Mouse (Mus musculus) cortical plate, adult 2 months (tissue): Measurements from ENCODE around the gene Wdr4. TPM values are rescaled to one million over a fixed set of nuclear protein-coding genes. Genes with fewer than 3 reads are reported as not detected.

ENCODE experiments used
- H3K27ac ChIP-seq: fragments of 200-500 bp; 2 replicates; pipeline ENCODE4 v1.5.1; 2012; ENCODE audit warnings: low read length, control low read depth, inconsistent platforms; ENCODE audit not compliant: insufficient read depth
- H3K4me1 ChIP-seq: fragments of 200-500 bp; 2 replicates; pipeline ENCODE4 v1.6.1; 2011; ENCODE audit warnings: low read length; ENCODE audit not compliant: control insufficient read depth, insufficient read depth
- H3K4me3 ChIP-seq: fragments of 200-500 bp; 2 replicates; pipeline ENCODE4 v1.5.1; 2011; ENCODE audit warnings: mild to moderate bottlenecking, low read length, control low read depth; ENCODE audit not compliant: insufficient read depth
- CTCF ChIP-seq: fragments of 200-500 bp; IDR thresholded peaks from 2 replicates; pipeline ENCODE4 v1.5.1; 2011; ENCODE audit warnings: mild to moderate bottlenecking, control low read depth, low read length; ENCODE audit not compliant: insufficient read depth; ENCODE audit errors: extremely low read depth
- POLR2A ChIP-seq: fragments of 200-500 bp; IDR thresholded peaks from 2 replicates; pipeline ENCODE4 v1.6.1; 2011; ENCODE audit warnings: mild to moderate bottlenecking, low read length, control low read depth; ENCODE audit not compliant: insufficient read depth; ENCODE audit errors: extremely low read depth
- polyA plus RNA-seq: library from polyadenylated mRNA; depleted of rRNA; stranded (reverse); fragments of >200 nt; gene quantifications from 2 replicates; pipeline ENCODE4 v1.2.3, GENCODE M21; 2012; rRNA removed

The Wdr4 gene
- polyA plus RNA-seq = 24.4 and 26.6 TPM in 2 replicates

DNA sequence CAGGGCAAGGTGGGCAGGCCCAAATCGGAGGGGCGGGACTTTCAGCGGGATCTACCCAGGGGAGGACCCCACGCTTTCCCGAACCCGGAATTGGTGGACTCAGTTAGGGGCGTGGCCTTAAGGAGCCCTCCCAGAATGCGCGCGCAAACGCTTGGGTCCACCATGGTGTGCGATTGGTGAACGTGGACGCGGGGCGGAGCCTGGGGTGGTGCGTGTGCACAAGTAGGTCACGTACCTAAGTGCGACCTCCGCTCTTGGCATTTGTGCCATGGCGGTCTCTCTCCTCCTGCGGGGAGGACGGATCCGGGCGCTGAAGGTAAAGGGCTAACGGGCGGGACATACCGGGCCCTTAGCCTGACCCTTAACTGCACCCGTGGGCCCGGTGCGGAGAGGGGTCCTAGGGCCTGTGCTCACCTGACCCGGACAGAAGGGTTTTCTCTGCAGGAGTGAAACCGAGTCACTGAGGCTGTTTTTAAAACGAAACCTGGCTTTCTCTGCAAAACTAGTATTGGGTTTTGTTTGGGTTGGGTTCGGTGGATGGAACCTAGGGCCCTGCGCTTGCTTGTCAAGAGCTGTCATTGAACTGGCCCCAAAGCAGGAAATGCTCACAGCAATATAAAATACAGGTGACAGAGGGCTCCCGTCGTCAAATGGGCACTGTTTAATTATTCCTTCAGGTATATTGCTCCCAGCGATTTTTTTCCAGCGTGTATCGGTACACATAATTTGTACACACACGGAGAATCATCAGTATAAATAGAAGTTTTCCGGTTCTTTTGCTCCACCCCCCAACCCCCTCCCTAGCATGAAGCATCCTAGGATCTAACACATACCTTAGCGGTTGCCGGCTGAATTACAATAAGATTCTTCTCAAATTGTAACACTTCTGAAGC is at the start of gene Wdr4, which contains the start of gene Ndufv3:
Gene Wdr4, minus strand, starts transcription at position 35 of the 893 bp plus-strand sequence.
Gene Ndufv3, plus strand, starts transcription at position 170 of the 893 bp plus-strand sequence.
- Histone ChIP-seq H3K4me1 (peaks cover 5% of the 10 kb centered on the region; the same call in 1 of the 2 replicates), H3K4me3 (peak within 1 kb of the TSS; percentile 47), H3K27ac (peak within 1 kb of the TSS; percentile 30; the same call in 1 of the 2 replicates)
- TF ChIP-seq CTCF (no peak), POLR2A (peak; percentile 93)

GRCm38 (mm10) chr17:31566276-31566675 is 46.5 kb upstream of the Wdr4 start:
- Histone ChIP-seq H3K27ac (no peak overlapping the region), H3K4me1 (peaks cover 10% of the 10 kb centered on the region), H3K4me3 (no peak overlapping the region; the same call in 1 of the 2 replicates)
- TF ChIP-seq CTCF (no peak), POLR2A (no peak)

DNA sequence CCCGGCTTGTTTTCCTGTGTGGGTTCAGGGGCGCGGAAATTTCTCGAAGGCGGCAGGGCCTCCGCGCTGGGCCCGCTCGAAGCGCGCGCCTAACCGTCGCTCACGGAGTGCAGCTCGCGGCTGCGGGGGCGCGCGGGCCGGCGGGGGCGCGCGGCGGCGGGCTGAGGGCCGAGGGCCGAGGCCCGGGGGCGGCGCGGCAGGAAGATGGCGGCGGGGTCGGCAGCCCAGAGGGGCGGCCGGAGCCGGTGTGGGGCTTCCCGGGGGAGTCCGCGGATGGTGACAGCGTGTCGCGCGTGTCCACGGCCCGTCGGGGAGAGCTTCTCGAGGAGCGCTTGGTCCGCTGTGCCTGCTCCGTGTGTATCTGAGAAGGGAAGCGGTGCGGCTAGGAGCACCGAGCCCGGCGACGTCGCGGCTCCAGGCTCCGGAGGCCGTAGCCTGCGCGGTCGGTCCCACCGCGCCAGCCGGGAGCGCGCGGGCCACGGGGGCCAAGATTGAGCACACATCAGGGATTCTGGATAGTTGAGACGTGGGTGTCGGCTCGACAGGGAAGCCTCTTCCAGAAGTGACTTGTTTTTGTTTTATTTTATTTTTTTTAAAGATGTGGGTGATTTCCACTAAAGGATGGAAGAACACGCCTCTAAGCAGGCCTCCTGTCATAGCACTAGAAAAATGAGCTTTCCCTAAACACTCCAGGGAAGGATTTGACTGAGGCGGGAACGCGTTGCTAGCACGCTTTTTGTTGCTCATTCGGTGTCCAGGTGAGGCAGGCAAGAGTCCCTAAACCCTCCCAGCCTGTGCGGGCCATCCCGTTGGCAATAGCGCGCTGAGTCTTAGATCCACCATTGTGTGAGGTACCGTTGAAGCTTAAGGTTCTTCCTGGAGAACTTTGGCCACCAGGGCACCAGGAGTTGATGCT is 45.6 kb upstream of the Wdr4 start:
- Histone ChIP-seq H3K4me3 (peak overlapping the region; percentile 75), H3K4me1 (peaks cover 8% of the 10 kb centered on the region), H3K27ac (peak overlapping the region; percentile 82)
- TF ChIP-seq POLR2A (0 out of 2 replicates have a peak, but pooled peaks have one; percentile 19), CTCF (no peak)

- peak overlapping the region; percentile 82; the same call in 1 of the 2 replicates for H3K27ac ChIP-seq
- TF ChIP-seq POLR2A (no peak), CTCF (no peak)
- peak overlapping the region; percentile 75 for H3K4me3 ChIP-seq
- peaks cover 8% of the 10 kb centered on the region for H3K4me1 ChIP-seq
Measured at GRCm38 (mm10) chr17:31564858-31565140, 45.0 kb upstream of the Wdr4 start.

DNA sequence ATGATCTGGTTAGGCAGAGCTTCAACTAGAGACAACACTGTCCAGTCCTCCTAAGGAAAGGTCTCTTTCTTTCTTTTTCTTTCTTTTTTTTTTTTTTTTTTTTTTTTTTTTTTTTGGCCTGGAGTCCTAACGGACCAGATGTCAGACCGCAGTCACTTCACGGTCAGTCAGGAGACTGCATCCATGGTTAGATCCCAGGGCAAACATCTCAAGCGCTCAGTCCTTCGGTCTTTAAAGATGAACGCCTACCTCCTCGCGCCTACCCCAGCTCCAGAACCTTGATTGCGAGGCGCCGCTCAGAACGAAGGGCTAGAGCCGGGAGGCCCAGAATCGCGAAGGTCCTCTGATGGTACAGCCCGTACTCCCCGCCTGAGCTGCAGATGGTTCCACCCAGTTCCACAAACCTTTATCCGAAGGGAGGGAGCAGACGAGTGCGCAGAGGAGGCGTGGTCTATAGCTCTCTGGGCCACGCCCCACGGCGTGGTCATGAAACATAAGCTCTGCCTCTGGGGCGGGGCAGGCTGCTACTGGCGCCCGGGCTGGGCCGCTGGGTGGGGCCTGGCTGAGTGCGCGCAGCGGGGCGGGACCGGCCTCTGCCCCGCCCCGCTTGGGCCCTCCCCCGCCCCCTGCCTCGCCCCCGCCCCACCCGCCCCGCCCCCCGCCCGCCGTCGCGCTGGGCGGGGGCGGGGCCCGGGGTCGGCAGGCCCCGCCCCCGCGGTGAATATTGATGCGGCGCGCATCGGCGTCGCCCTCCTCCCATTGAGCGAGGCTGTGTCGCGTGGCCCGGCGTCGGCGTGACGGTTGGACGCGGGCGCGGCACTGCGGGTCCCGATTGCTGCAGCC is 44.5 kb upstream of the Wdr4 start, which contains the start of gene Pknox1:
Gene Pknox1, plus strand, starts transcription at position 720 of the 843 bp plus-strand sequence.
- H3K4me1 ChIP-seq = peaks cover 8% of the 10 kb centered on the region
- TF ChIP-seq CTCF (no peak), POLR2A (peak; percentile 84)
- peak within 1 kb of the TSS; percentile 82 for H3K27ac ChIP-seq
- H3K4me3 ChIP-seq = peak within 1 kb of the TSS; percentile 75

- TF ChIP-seq POLR2A (no peak), CTCF (no peak)
- H3K27ac ChIP-seq = peak overlapping the region; percentile 25; the same call in 1 of the 2 replicates
- H3K4me3 ChIP-seq = peak overlapping the region; percentile 57
- peaks cover 8% of the 10 kb centered on the region for H3K4me1 ChIP-seq
Measured at GRCm38 (mm10) chr17:31563632-31564014, 43.8 kb upstream of the Wdr4 start.

- Histone ChIP-seq H3K4me1 (no peaks in the 10 kb centered on the region), H3K4me3 (no peak overlapping the region), H3K27ac (no peak overlapping the region)
- TF ChIP-seq POLR2A = no peak
- TF ChIP-seq CTCF = no peak
Measured at GRCm38 (mm10) chr17:31559021-31559789, 39.4 kb upstream of the Wdr4 start.

- Histone ChIP-seq H3K27ac (no peak overlapping the region), H3K4me3 (0 out of 2 replicates have a peak overlapping the region, but pooled peaks have one; percentile 4)
- TF ChIP-seq POLR2A (no peak), CTCF (no peak)
Measured at GRCm38 (mm10) chr17:31557947-31558542, 38.3 kb upstream of the Wdr4 start.

More at GRCm38 (mm10) chr17:31557947-31558542, 38.3 kb upstream of the Wdr4 start:
- H3K4me1 ChIP-seq = no peaks in the 10 kb centered on the region
